Mouse (Mus musculus): ENCODE measurements around the gene Nek9. TPM values are rescaled to one million over a fixed set of nuclear protein-coding genes. Genes with fewer than 3 reads are reported as not detected.

Gene Nek9
- 60.3 TPM for total RNA-seq (2023)

GRCm38 (mm10) chr12:85339243-85339729 is at the start of gene Nek9:
Gene Nek9 (minus strand): TSS chr12:85339362.

GRCm38 (mm10) chr12:85374561-85375272 is 35.6 kb upstream of the Nek9 start, which contains the start of gene Tmed10:
Gene Tmed10 (minus strand): TSS chr12:85374847.

GRCm38 (mm10) chr12:85288486-85289156 is 50.5 kb downstream of the Nek9 start, which contains the start of gene Zc2hc1c:
Gene Zc2hc1c (plus strand): TSS chr12:85288591.

GRCm38 (mm10) chr12:85287809-85288485 is 51.2 kb downstream of the Nek9 start, which contains the start of gene Acyp1:
Gene Acyp1 (minus strand): TSS chr12:85288438.

GRCm38 (mm10) chr12:85270319-85270718 is 68.8 kb downstream of the Nek9 start, which contains the start of gene Mlh3:
Gene Mlh3 (minus strand): TSS chr12:85270599.

Other genes with a start within 250 kb of the Nek9 start
- gene Prox2, start 228.6 kb downstream of the Nek9 start, total RNA-seq (2023), result 4.2 TPM
- gene Dlst, start 228.5 kb downstream of the Nek9 start, total RNA-seq (2023), result 183 TPM
- gene Rps6kl1, start 188.1 kb downstream of the Nek9 start, total RNA-seq (2023), result 3.6 TPM
- gene Pgf, start 161.6 kb downstream of the Nek9 start, total RNA-seq (2023), result not detected
- gene Eif2b2, start 119.9 kb downstream of the Nek9 start, total RNA-seq (2023), result 100.0 TPM
- 17.1 TPM for gene Mlh3, start 68.8 kb downstream of the Nek9 start, total RNA-seq (2023)
- gene Acyp1, start 50.9 kb downstream of the Nek9 start, total RNA-seq (2023), result 19.3 TPM
- not detected for gene Zc2hc1c, start 50.8 kb downstream of the Nek9 start, total RNA-seq (2023)
- 156 TPM for gene Tmed10, start 35.5 kb upstream of the Nek9 start, total RNA-seq (2023)
- 2,400 TPM for gene Fos, start 134.5 kb upstream of the Nek9 start, total RNA-seq (2023)

Data from CD8-positive naive resting alpha-beta T cell, adult 57 days (primary cell).